Mouse (Mus musculus) neural tube, embryonic 14.5 days (tissue): ENCODE data around the gene Hpcal1. TPM values are rescaled to one million over a fixed set of nuclear protein-coding genes. Genes with fewer than 3 reads are reported as not detected.

Experiments
- ATAC-seq: fragments of 200-750 bp; cut with Nextera tagmentation; 2 replicates; pipeline ENCODE4 v1.8.0; 2017; ENCODE audit warnings: low read depth, mild to moderate bottlenecking, moderate TSS enrichment, moderate library complexity
- H3K27ac ChIP-seq: fragments of 300-500 bp; sonication (generic); 2 replicates; pipeline ENCODE4 v1.5.1; 2014; ENCODE audit warnings: low read depth, mild to moderate bottlenecking, control low read depth, low read length, moderate library complexity, mixed read lengths
- H3K27me3 ChIP-seq: fragments of 300-500 bp; sonication (generic); 2 replicates; pipeline ENCODE4 v1.6.1; 2014; ENCODE audit warnings: low read length; ENCODE audit not compliant: control insufficient read depth, insufficient read depth
- H3K36me3 ChIP-seq: fragments of 300-500 bp; sonication (generic); 2 replicates; pipeline ENCODE4 v1.6.1; 2014; ENCODE audit warnings: low read length, mixed read lengths; ENCODE audit not compliant: control insufficient read depth, insufficient read depth
- H3K4me1 ChIP-seq: fragments of 300-500 bp; sonication (generic); 2 replicates; pipeline ENCODE4 v1.6.1; 2014; ENCODE audit warnings: low read length; ENCODE audit not compliant: control insufficient read depth, insufficient read depth
- H3K4me2 ChIP-seq: fragments of 300-500 bp; sonication (generic); 2 replicates; pipeline ENCODE4 v1.6.1; 2014; ENCODE audit warnings: mild to moderate bottlenecking, low read depth, low read length, control low read depth
- H3K4me3 ChIP-seq: fragments of 300-500 bp; sonication (generic); 2 replicates; pipeline ENCODE4 v1.5.1; 2014; ENCODE audit warnings: low read depth, low read length, control low read depth, mixed read lengths
- H3K9ac ChIP-seq: fragments of 300-500 bp; sonication (generic); replicated peaks from 2 replicates; pipeline ENCODE4 v1.6.1; 2014; ENCODE audit warnings: low read depth, mild to moderate bottlenecking, control low read depth, low read length, mixed read lengths
- H3K9me3 ChIP-seq: fragments of 300-500 bp; sonication (generic); 2 replicates; pipeline ENCODE4 v1.6.1; 2016; ENCODE audit warnings: low read length; ENCODE audit not compliant: control insufficient read depth
- WGBS: fragments of 180-500 bp; shearing (Covaris S2); extraction: QIAGEN DNeasy Blood & Tissue Kit; methylation state at CpG from one replicate; pipeline ENCODE4 v1.1.7; 2014; 5-methylcytosine and 5-hydroxymethylcytosine counted together
- polyA plus RNA-seq: library from polyadenylated mRNA; unstranded; fragments of >200 nt; fragmentation: Nextera tagmentation; extraction: Ambion mirVana; gene quantifications from 2 replicates; pipeline ENCODE4 v1.2.1, GENCODE M21; 2014

Gene Hpcal1
- polyA plus RNA-seq, 1 experiment from 2014 or later: 135 TPM

GRCm38 (mm10) chr12:17692953-17693352 lies 2.3 kb downstream of the Hpcal1 start:
- Histone ChIP-seq H3K4me3 (no peak overlapping the region), H3K4me2 (peak overlapping the region; percentile 4; the same call in 1 of the 2 replicates), H3K36me3 (no peaks in the 10 kb centered on the region), H3K4me1 (peaks cover 16% of the 10 kb centered on the region), H3K9ac (no peak overlapping the region), H3K9me3 (no peaks in the 10 kb centered on the region), H3K27me3 (no peaks in the 10 kb centered on the region), H3K27ac (no peak overlapping the region)
- WGBS: 55% methylated on average over 4 of the region's 4 CpGs
- ATAC-seq: no peak

GRCm38 (mm10) chr12:17694589-17695115 lies 4.0 kb downstream of the Hpcal1 start:
- Histone ChIP-seq H3K27me3 (no peaks in the 10 kb centered on the region), H3K27ac (no peak overlapping the region), H3K4me3 (no peak overlapping the region), H3K9ac (no peak overlapping the region), H3K4me1 (peaks cover 24% of the 10 kb centered on the region), H3K9me3 (no peaks in the 10 kb centered on the region), H3K4me2 (no peak overlapping the region), H3K36me3 (no peaks in the 10 kb centered on the region)
- 59% methylated on average over 1 of the region's 1 CpGs for WGBS
- no peak for ATAC-seq

- no peak overlapping the region for H3K4me2 ChIP-seq
- peaks cover 24% of the 10 kb centered on the region for H3K4me1 ChIP-seq
- 90% methylated on average over 7 of the region's 7 CpGs for WGBS
- H3K27me3 ChIP-seq: no peaks in the 10 kb centered on the region
- no peak overlapping the region for H3K9ac ChIP-seq
- H3K36me3 ChIP-seq: no peaks in the 10 kb centered on the region
- no peak overlapping the region for H3K4me3 ChIP-seq
- no peak for ATAC-seq
- H3K9me3 ChIP-seq: no peaks in the 10 kb centered on the region
- H3K27ac ChIP-seq: no peak overlapping the region
These were observed 5.7 kb downstream of the Hpcal1 start for GRCm38 (mm10) chr12:17696395-17696794.

- no peak for ATAC-seq
- H3K4me3 ChIP-seq: no peak overlapping the region
- no peaks in the 10 kb centered on the region for H3K36me3 ChIP-seq
- H3K27me3 ChIP-seq: no peaks in the 10 kb centered on the region
- no peak overlapping the region for H3K4me2 ChIP-seq
- peaks cover 9% of the 10 kb centered on the region; the same call in 1 of the 2 replicates for H3K4me1 ChIP-seq
- 45% methylated on average over 4 of the region's 4 CpGs for WGBS
- no peaks in the 10 kb centered on the region for H3K9me3 ChIP-seq
- no peak overlapping the region for H3K27ac ChIP-seq
- H3K9ac ChIP-seq: no peak overlapping the region
These were observed 8.3 kb downstream of the Hpcal1 start for GRCm38 (mm10) chr12:17698934-17699333.

- H3K36me3 ChIP-seq: no peaks in the 10 kb centered on the region
- H3K4me3 ChIP-seq: no peak overlapping the region
- no peaks in the 10 kb centered on the region for H3K9me3 ChIP-seq
- no peak overlapping the region for H3K9ac ChIP-seq
- no peak overlapping the region for H3K27ac ChIP-seq
- H3K4me2 ChIP-seq: no peak overlapping the region
- peaks cover 9% of the 10 kb centered on the region; the same call in 1 of the 2 replicates for H3K4me1 ChIP-seq
- WGBS: 56% methylated on average over 1 of the region's 1 CpGs
- ATAC-seq: peak; percentile 59; the same call in 1 of the 2 replicates
- no peaks in the 10 kb centered on the region for H3K27me3 ChIP-seq
These were observed 8.8 kb downstream of the Hpcal1 start for GRCm38 (mm10) chr12:17699480-17699879.

GRCm38 (mm10) chr12:17701131-17701720 lies 10.6 kb downstream of the Hpcal1 start:
- 65% methylated on average over 5 of the region's 5 CpGs for WGBS
- Histone ChIP-seq H3K27ac (no peak overlapping the region), H3K9ac (no peak overlapping the region), H3K4me1 (peaks cover 9% of the 10 kb centered on the region; the same call in 1 of the 2 replicates), H3K27me3 (no peaks in the 10 kb centered on the region), H3K4me2 (no peak overlapping the region), H3K9me3 (no peaks in the 10 kb centered on the region), H3K4me3 (no peak overlapping the region), H3K36me3 (no peaks in the 10 kb centered on the region)
- no peak for ATAC-seq

GRCm38 (mm10) chr12:17701795-17702194 lies 11.1 kb downstream of the Hpcal1 start:
- no peak overlapping the region for H3K4me3 ChIP-seq
- H3K36me3 ChIP-seq: no peaks in the 10 kb centered on the region
- no peaks in the 10 kb centered on the region for H3K27me3 ChIP-seq
- no peaks in the 10 kb centered on the region for H3K9me3 ChIP-seq
- peaks cover 9% of the 10 kb centered on the region; the same call in 1 of the 2 replicates for H3K4me1 ChIP-seq
- 47% methylated on average over 2 of the region's 2 CpGs for WGBS
- no peak overlapping the region for H3K4me2 ChIP-seq
- H3K9ac ChIP-seq: no peak overlapping the region
- ATAC-seq: no peak
- H3K27ac ChIP-seq: no peak overlapping the region

- 62% methylated on average over 9 of the region's 9 CpGs for WGBS
- Histone ChIP-seq H3K4me3 (no peak overlapping the region), H3K9me3 (no peaks in the 10 kb centered on the region), H3K4me2 (no peak overlapping the region), H3K36me3 (no peaks in the 10 kb centered on the region), H3K9ac (no peak overlapping the region), H3K4me1 (peaks cover 9% of the 10 kb centered on the region; the same call in 1 of the 2 replicates), H3K27ac (no peak overlapping the region), H3K27me3 (no peaks in the 10 kb centered on the region)
- no peak; the same call in 1 of the 2 replicates for ATAC-seq
These were observed 11.7 kb downstream of the Hpcal1 start for GRCm38 (mm10) chr12:17702257-17702943.

- ATAC-seq: no peak
These were observed 12.3 kb downstream of the Hpcal1 start for GRCm38 (mm10) chr12:17702944-17703335.

More at GRCm38 (mm10) chr12:17702944-17703335, 12.3 kb downstream of the Hpcal1 start:
- H3K27ac ChIP-seq: no peak overlapping the region
- H3K4me2 ChIP-seq: no peak overlapping the region
- no peaks in the 10 kb centered on the region for H3K9me3 ChIP-seq
- 90% methylated on average over 6 of the region's 6 CpGs for WGBS
- H3K4me3 ChIP-seq: no peak overlapping the region
- peaks cover 9% of the 10 kb centered on the region; the same call in 1 of the 2 replicates for H3K4me1 ChIP-seq
- H3K9ac ChIP-seq: no peak overlapping the region
- H3K36me3 ChIP-seq: no peaks in the 10 kb centered on the region
- H3K27me3 ChIP-seq: no peaks in the 10 kb centered on the region
